Mouse (Mus musculus): ENCODE results near the gene Tmem158. TPM values are rescaled to one million over a fixed set of nuclear protein-coding genes. Genes with fewer than 3 reads are reported as not detected.

Tmem158 gene
- total RNA-seq, 4 experiments from 2014 or later, result 0.60 to 1.5 (median 1.0) TPM

GRCm38 (mm10) chr9:123247992-123248391 is 12.6 kb downstream of the Tmem158 start:
- DNase-seq (ENCODE audit: low spot score in 2 of 2), result no peak

- DNase-seq (ENCODE audit: low spot score in 2 of 2), result no peak
Observed at GRCm38 (mm10) chr9:123245146-123245545, 15.4 kb downstream of the Tmem158 start.

GRCm38 (mm10) chr9:123243988-123244387 is 16.6 kb downstream of the Tmem158 start:
- no peak for DNase-seq (ENCODE audit: low spot score in 2 of 2)

- DNase-seq (ENCODE audit: low spot score in 2 of 2), result no peak
Observed at GRCm38 (mm10) chr9:123241191-123241590, 19.4 kb downstream of the Tmem158 start.

GRCm38 (mm10) chr9:123240751-123241150 is 19.8 kb downstream of the Tmem158 start:
- DNase-seq (ENCODE audit: low spot score in 2 of 2), result no peak

GRCm38 (mm10) chr9:123240271-123240670 is 20.3 kb downstream of the Tmem158 start:
- DNase-seq (ENCODE audit: low spot score in 2 of 2), result no peak

- DNase-seq (ENCODE audit: low spot score in 2 of 2), result no peak
Observed at GRCm38 (mm10) chr9:123239651-123240050, 20.9 kb downstream of the Tmem158 start.

GRCm38 (mm10) chr9:123238256-123239045 is 22.1 kb downstream of the Tmem158 start:
- no peak for DNase-seq (ENCODE audit: low spot score in 2 of 2)

- DNase-seq (ENCODE audit: low spot score in 2 of 2), result no peak
Observed at GRCm38 (mm10) chr9:123237739-123238138, 22.8 kb downstream of the Tmem158 start.

- no peak for DNase-seq (ENCODE audit: low spot score in 2 of 2)
Observed at GRCm38 (mm10) chr9:123235621-123236020, 24.9 kb downstream of the Tmem158 start.

- DNase-seq (ENCODE audit: low spot score in 2 of 2), result no peak
Observed at GRCm38 (mm10) chr9:123229826-123230225, 30.7 kb downstream of the Tmem158 start.

- no peak for DNase-seq (ENCODE audit: low spot score in 2 of 2)
Observed at GRCm38 (mm10) chr9:123228671-123229070, 31.9 kb downstream of the Tmem158 start.

- no peak for DNase-seq (ENCODE audit: low spot score in 2 of 2)
Observed at GRCm38 (mm10) chr9:123227106-123227750, 33.3 kb downstream of the Tmem158 start.

GRCm38 (mm10) chr9:123224863-123225431 is 35.6 kb downstream of the Tmem158 start:
- no peak for DNase-seq (ENCODE audit: low spot score in 2 of 2)

GRCm38 (mm10) chr9:123219826-123220225 is 40.7 kb downstream of the Tmem158 start:
- no peak for DNase-seq (ENCODE audit: low spot score in 2 of 2)

GRCm38 (mm10) chr9:123215621-123216440 is 44.7 kb downstream of the Tmem158 start, which contains the start of gene Cdcp1:
Gene Cdcp1, minus strand, starts transcription at chr9:123216038.
- no peak for DNase-seq (ENCODE audit: low spot score in 2 of 2)

- DNase-seq (ENCODE audit: low spot score in 2 of 2), result no peak
Observed at GRCm38 (mm10) chr9:123213371-123213770, 47.2 kb downstream of the Tmem158 start.
